Mouse (Mus musculus) neural tube, embryonic 14.5 days (tissue): Measurements from ENCODE around the gene Ercc2. TPM values are rescaled to one million over a fixed set of nuclear protein-coding genes. Genes with fewer than 3 reads are reported as not detected.

Experiments used
- ATAC-seq: fragments of 200-750 bp; cut with Nextera tagmentation; 2 replicates; pipeline ENCODE4 v1.8.0; 2017; ENCODE audit warnings: low read depth, mild to moderate bottlenecking, moderate TSS enrichment, moderate library complexity
- H3K27ac ChIP-seq: fragments of 300-500 bp; sonication (generic); 2 replicates; pipeline ENCODE4 v1.5.1; 2014; ENCODE audit warnings: low read depth, mild to moderate bottlenecking, control low read depth, low read length, moderate library complexity, mixed read lengths
- H3K27me3 ChIP-seq: fragments of 300-500 bp; sonication (generic); 2 replicates; pipeline ENCODE4 v1.6.1; 2014; ENCODE audit warnings: low read length; ENCODE audit not compliant: control insufficient read depth, insufficient read depth
- H3K36me3 ChIP-seq: fragments of 300-500 bp; sonication (generic); 2 replicates; pipeline ENCODE4 v1.6.1; 2014; ENCODE audit warnings: low read length, mixed read lengths; ENCODE audit not compliant: control insufficient read depth, insufficient read depth
- H3K4me1 ChIP-seq: fragments of 300-500 bp; sonication (generic); 2 replicates; pipeline ENCODE4 v1.6.1; 2014; ENCODE audit warnings: low read length; ENCODE audit not compliant: control insufficient read depth, insufficient read depth
- H3K4me2 ChIP-seq: fragments of 300-500 bp; sonication (generic); 2 replicates; pipeline ENCODE4 v1.6.1; 2014; ENCODE audit warnings: mild to moderate bottlenecking, low read depth, low read length, control low read depth
- H3K4me3 ChIP-seq: fragments of 300-500 bp; sonication (generic); 2 replicates; pipeline ENCODE4 v1.5.1; 2014; ENCODE audit warnings: low read depth, low read length, control low read depth, mixed read lengths
- H3K9ac ChIP-seq: fragments of 300-500 bp; sonication (generic); replicated peaks from 2 replicates; pipeline ENCODE4 v1.6.1; 2014; ENCODE audit warnings: low read depth, mild to moderate bottlenecking, control low read depth, low read length, mixed read lengths
- H3K9me3 ChIP-seq: fragments of 300-500 bp; sonication (generic); 2 replicates; pipeline ENCODE4 v1.6.1; 2016; ENCODE audit warnings: low read length; ENCODE audit not compliant: control insufficient read depth
- WGBS: fragments of 180-500 bp; shearing (Covaris S2); extraction: QIAGEN DNeasy Blood & Tissue Kit; methylation state at CpG from one replicate; pipeline ENCODE4 v1.1.7; 2014; 5-methylcytosine and 5-hydroxymethylcytosine counted together
- polyA plus RNA-seq: library from polyadenylated mRNA; unstranded; fragments of >200 nt; fragmentation: Nextera tagmentation; extraction: Ambion mirVana; gene quantifications from 2 replicates; pipeline ENCODE4 v1.2.1, GENCODE M21; 2014

Ercc2 gene
- polyA plus RNA-seq, 1 experiment from 2014 or later, result 11.4 TPM

GRCm38 (mm10) chr7:19342481-19343027, 39.3 kb upstream of the Ercc2 start:
- peak; percentile 15; the same call in 1 of the 2 replicates for ATAC-seq
- Histone ChIP-seq H3K27me3 (peaks cover 6% of the 10 kb centered on the region), H3K4me2 (peak overlapping the region; percentile 91), H3K27ac (no peak overlapping the region), H3K4me3 (peak overlapping the region; percentile 37), H3K9ac (0 out of 2 replicates have a peak overlapping the region, but pooled peaks have one; percentile 17), H3K36me3 (no peaks in the 10 kb centered on the region), H3K4me1 (peaks cover 28% of the 10 kb centered on the region; the same call in 1 of the 2 replicates), H3K9me3 (no peaks in the 10 kb centered on the region)
- WGBS, result under 1% methylated on average over 27 of the region's 27 CpGs

GRCm38 (mm10) chr7:19343210-19343808, 38.5 kb upstream of the Ercc2 start:
- Histone ChIP-seq H3K27ac (no peak overlapping the region), H3K4me1 (peaks cover 28% of the 10 kb centered on the region; the same call in 1 of the 2 replicates), H3K4me3 (no peak overlapping the region), H3K4me2 (no peak overlapping the region), H3K9me3 (no peaks in the 10 kb centered on the region), H3K9ac (no peak overlapping the region), H3K36me3 (0 out of 2 replicates have a peak, but pooled peaks cover 4% of the 10 kb centered on the region), H3K27me3 (peaks cover 6% of the 10 kb centered on the region)
- WGBS, result 3% methylated on average over 11 of the region's 11 CpGs
- ATAC-seq, result no peak

- Histone ChIP-seq H3K9me3 (no peaks in the 10 kb centered on the region), H3K9ac (peak within 1 kb of the TSS; percentile 67), H3K27ac (peak within 1 kb of the TSS; percentile 87), H3K4me2 (peak within 1 kb of the TSS; percentile 64), H3K4me3 (peak within 1 kb of the TSS; percentile 63), H3K27me3 (peaks cover 6% of the 10 kb centered on the region), H3K4me1 (peaks cover 28% of the 10 kb centered on the region; the same call in 1 of the 2 replicates), H3K36me3 (peaks cover 4% of the 10 kb centered on the region; the same call in 1 of the 2 replicates)
- ATAC-seq, result peak; percentile 0; the same call in 1 of the 2 replicates
- WGBS, result 26% methylated on average over 12 of the region's 12 CpGs
Measured at GRCm38 (mm10) chr7:19344237-19344847, 37.5 kb upstream of the Ercc2 start, which contains the start of gene Ercc1. Gene Ercc1, plus strand, starts transcription at chr7:19344778.

GRCm38 (mm10) chr7:19344938-19345471, 36.8 kb upstream of the Ercc2 start:
- no peaks in the 10 kb centered on the region for H3K9me3 ChIP-seq
- peak overlapping the region; percentile 64 for H3K4me2 ChIP-seq
- peaks cover 6% of the 10 kb centered on the region for H3K27me3 ChIP-seq
- H3K27ac ChIP-seq, result peak overlapping the region; percentile 87
- H3K36me3 ChIP-seq, result peaks cover 6% of the 10 kb centered on the region; the same call in 1 of the 2 replicates
- under 1% methylated on average over 31 of the region's 31 CpGs for WGBS
- peak; percentile 94 for ATAC-seq
- H3K4me1 ChIP-seq, result peaks cover 28% of the 10 kb centered on the region; the same call in 1 of the 2 replicates
- H3K4me3 ChIP-seq, result peak overlapping the region; percentile 63
- peak overlapping the region; percentile 67 for H3K9ac ChIP-seq

- Histone ChIP-seq H3K4me3 (no peak overlapping the region), H3K4me1 (peaks cover 14% of the 10 kb centered on the region; the same call in 1 of the 2 replicates), H3K27me3 (no peaks in the 10 kb centered on the region), H3K27ac (no peak overlapping the region), H3K9ac (no peak overlapping the region), H3K4me2 (no peak overlapping the region), H3K36me3 (peaks cover 30% of the 10 kb centered on the region), H3K9me3 (no peaks in the 10 kb centered on the region)
- no peak for ATAC-seq
- 90% methylated on average over 13 of the region's 13 CpGs for WGBS
Measured at GRCm38 (mm10) chr7:19349188-19349915, 32.5 kb upstream of the Ercc2 start.

GRCm38 (mm10) chr7:19350221-19350620, 31.6 kb upstream of the Ercc2 start:
- H3K4me3 ChIP-seq, result no peak overlapping the region
- ATAC-seq, result no peak
- no peaks in the 10 kb centered on the region for H3K27me3 ChIP-seq
- H3K4me2 ChIP-seq, result no peak overlapping the region
- H3K36me3 ChIP-seq, result peaks cover 37% of the 10 kb centered on the region
- WGBS, result 98% methylated on average over 8 of the region's 8 CpGs
- no peaks in the 10 kb centered on the region for H3K9me3 ChIP-seq
- peaks cover 12% of the 10 kb centered on the region; the same call in 1 of the 2 replicates for H3K4me1 ChIP-seq
- no peak overlapping the region for H3K9ac ChIP-seq
- H3K27ac ChIP-seq, result no peak overlapping the region

GRCm38 (mm10) chr7:19354991-19355390, 26.8 kb upstream of the Ercc2 start:
- H3K4me2 ChIP-seq, result no peak overlapping the region
- no peak for ATAC-seq
- no peak overlapping the region for H3K9ac ChIP-seq
- WGBS, result 90% methylated on average over 5 of the region's 5 CpGs
- no peak overlapping the region for H3K4me3 ChIP-seq
- no peaks in the 10 kb centered on the region for H3K9me3 ChIP-seq
- H3K36me3 ChIP-seq, result peaks cover 47% of the 10 kb centered on the region
- peaks cover 10% of the 10 kb centered on the region for H3K4me1 ChIP-seq
- H3K27me3 ChIP-seq, result no peaks in the 10 kb centered on the region
- no peak overlapping the region for H3K27ac ChIP-seq

- H3K4me2 ChIP-seq, result no peak overlapping the region
- H3K27ac ChIP-seq, result no peak overlapping the region
- H3K27me3 ChIP-seq, result no peaks in the 10 kb centered on the region
- peaks cover 38% of the 10 kb centered on the region for H3K36me3 ChIP-seq
- 70% methylated on average over 10 of the region's 10 CpGs for WGBS
- no peak overlapping the region for H3K4me3 ChIP-seq
- H3K4me1 ChIP-seq, result peaks cover 12% of the 10 kb centered on the region
- no peak for ATAC-seq
- no peaks in the 10 kb centered on the region for H3K9me3 ChIP-seq
- no peak overlapping the region for H3K9ac ChIP-seq
Measured at GRCm38 (mm10) chr7:19356311-19356710, 25.5 kb upstream of the Ercc2 start.
